ENCODE assay signal across 7 mouse cellular contexts in genomic region chr7:81464116-81464515, GRCm38 (mm10). TPM values are rescaled to one million over a fixed set of nuclear protein-coding genes. Genes with fewer than 3 reads are reported as not detected.
DNase-seq lines count a peak whose midpoint lies in the region; ATAC-seq and TF ChIP-seq lines count a peak whose summit lies in the region.

No protein-coding gene starts in this region.

- H3K9ac ChIP-seq in kidney, embryonic 15.5 days = no peak overlapping the region
- H3K9ac ChIP-seq in limb, embryonic 11.5 days (ENCODE audit: low read length) = no peak overlapping the region

- WGBS in kidney, embryonic 15.5 days = 4% methylated on average over 4 of the region's 4 CpGs
- WGBS in limb, embryonic 11.5 days = 2% methylated on average over 4 of the region's 4 CpGs

- ATAC-seq in kidney, embryonic 15.5 days (replicated peaks; ENCODE audit: low FRiP score) = no peak
- no peak for ATAC-seq in G1E (ENCODE audit: extremely low read depth, insufficient number of reproducible peaks, low FRiP score, poor library complexity, severe bottlenecking)
- ATAC-seq in limb, embryonic 11.5 days (ENCODE audit: insufficient number of reproducible peaks, low FRiP score, low TSS enrichment, low read depth) = no peak
- ATAC-seq in erythroblast, adult 5-6 weeks (replicated peaks; ENCODE audit: low FRiP score, poor library complexity, severe bottlenecking) = no peak

- H3K27me3 ChIP-seq in kidney, embryonic 15.5 days = peaks cover 19% of the 10 kb centered on the region
- H3K27me3 ChIP-seq in G1E (ENCODE audit: insufficient read depth, low read length) = no peaks in the 10 kb centered on the region; the same call in none of the 2 replicates
- no peaks in the 10 kb centered on the region for H3K27me3 ChIP-seq in limb, embryonic 11.5 days (ENCODE audit: control insufficient read depth, insufficient read depth, low read length)

- no peak for TF ChIP-seq CTCF in G1E (IDR thresholded peaks at IDR 0.05; ENCODE audit: low read depth, low read length)

- H3K36me3 ChIP-seq in kidney, embryonic 15.5 days = no peaks in the 10 kb centered on the region
- no peaks in the 10 kb centered on the region for H3K36me3 ChIP-seq in G1E (replicated peaks)
- no peaks in the 10 kb centered on the region for H3K36me3 ChIP-seq in limb, embryonic 11.5 days (ENCODE audit: control insufficient read depth, insufficient read depth, low read length)

- no peak overlapping the region for H3K4me2 ChIP-seq in kidney, embryonic 15.5 days
- no peak overlapping the region for H3K4me2 ChIP-seq in limb, embryonic 11.5 days (ENCODE audit: low read depth, severe bottlenecking)

- DNase-seq in kidney, postnatal 10 days = peak; percentile 67
- peak; percentile 46 for DNase-seq in G1E (ENCODE audit: low spot score)
- peak; percentile 58 for DNase-seq in adrenal gland, postnatal 10 days
- peak; percentile 81 for DNase-seq in limb, embryonic 11.5 days (ENCODE audit: low spot score)
- no peak for DNase-seq in frontal cortex, postnatal 36 days (ENCODE audit: low spot score in 2 of 2)

- H3K27ac ChIP-seq in kidney, embryonic 15.5 days = no peak overlapping the region
- H3K27ac ChIP-seq in limb, embryonic 11.5 days (replicated peaks; ENCODE audit: low read depth, low read length) = no peak overlapping the region

- no peak overlapping the region for H3K4me3 ChIP-seq in kidney, embryonic 15.5 days (replicated peaks)
- H3K4me3 ChIP-seq in G1E (ENCODE audit: low read depth, low read length) = no peak overlapping the region
- no peak overlapping the region for H3K4me3 ChIP-seq in limb, embryonic 11.5 days (ENCODE audit: low read depth, low read length)

- no peaks in the 10 kb centered on the region for H3K9me3 ChIP-seq in kidney, embryonic 15.5 days (replicated peaks)
- H3K9me3 ChIP-seq in G1E (replicated peaks) = no peaks in the 10 kb centered on the region
- no peaks in the 10 kb centered on the region for H3K9me3 ChIP-seq in limb, embryonic 11.5 days (ENCODE audit: control insufficient read depth, low read length)

- H3K4me1 ChIP-seq in kidney, embryonic 15.5 days = no peaks in the 10 kb centered on the region
- no peaks in the 10 kb centered on the region; the same call in 1 of the 2 replicates for H3K4me1 ChIP-seq in G1E (ENCODE audit: insufficient read depth, low read depth, low read length)
- H3K4me1 ChIP-seq in limb, embryonic 11.5 days (ENCODE audit: control insufficient read depth, insufficient read depth, low read length) = no peaks in the 10 kb centered on the region

RNA-seq across cellular contexts. Expression of gene Cpeb1, which starts 8.9 kb away (rescaled TPM):
- polyA plus RNA-seq in kidney, embryonic 15.5 days (2015; fragmentation: Nextera tagmentation; extraction: Ambion mirVana) = 0.87 and 1.9 TPM in 2 replicates
- total RNA-seq in G1E (2014; fragmentation: Nextera tagmentation) (not detected in 2 replicates), G1E (2017) (0.06 and 0.22 TPM in 2 replicates)
- not detected in 2 replicates for polyA plus RNA-seq in G1E (2012)
- total RNA-seq in adrenal gland, postnatal 10 days (2021) = 10 to 100 TPM in 1 of 2 experiments, 1 to 10 TPM in 1; 8.7 to 13.2 TPM
- 0.12 and 0.35 TPM in 2 replicates for polyA plus RNA-seq in limb, embryonic 11.5 days (2014; fragmentation: Nextera tagmentation; extraction: Ambion mirVana)
- not detected in 2 replicates for total RNA-seq in erythroblast, adult 5-6 weeks (2015; ENCODE audit: low replicate concordance)
- total RNA-seq in erythroblast, adult 5-6 weeks (2017; ENCODE audit: low replicate concordance) = not detected in 2 replicates

RNA-seq across cellular contexts. Expression of gene Ap3b2, which starts 29.6 kb away (rescaled TPM):
- polyA plus RNA-seq in kidney, embryonic 15.5 days (2015; fragmentation: Nextera tagmentation; extraction: Ambion mirVana) = 1.2 and 2.6 TPM in 2 replicates
- not detected in 2 replicates for total RNA-seq in G1E (2014; fragmentation: Nextera tagmentation)
- 0.12 and 0.16 TPM in 2 replicates for total RNA-seq in G1E (2017)
- not detected in 2 replicates for polyA plus RNA-seq in G1E (2012)
- total RNA-seq in adrenal gland, postnatal 10 days (2021) = 10 to 100 TPM in 1 of 2 experiments, 1 to 10 TPM in 1; 7.6 to 12.8 TPM
- polyA plus RNA-seq in limb, embryonic 11.5 days (2014; fragmentation: Nextera tagmentation; extraction: Ambion mirVana) = 0.21 and 0.27 TPM in 2 replicates
- total RNA-seq in erythroblast, adult 5-6 weeks (2015; ENCODE audit: low replicate concordance) = not detected in 2 replicates
- not detected in 2 replicates for total RNA-seq in erythroblast, adult 5-6 weeks (2017; ENCODE audit: low replicate concordance)

RNA-seq across cellular contexts. Expression of gene BC048679, which starts 34.0 kb away (rescaled TPM):
- polyA plus RNA-seq in kidney, embryonic 15.5 days (2015; fragmentation: Nextera tagmentation; extraction: Ambion mirVana) = not detected in 2 replicates
- total RNA-seq in G1E (2014; fragmentation: Nextera tagmentation) (not detected in 2 replicates), G1E (2017) (not detected in 2 replicates)
- polyA plus RNA-seq in G1E (2012) = not detected in 2 replicates
- total RNA-seq in adrenal gland, postnatal 10 days (2021) = not detected
- not detected in 2 replicates for polyA plus RNA-seq in limb, embryonic 11.5 days (2014; fragmentation: Nextera tagmentation; extraction: Ambion mirVana)
- total RNA-seq in erythroblast, adult 5-6 weeks (2015; ENCODE audit: low replicate concordance) = not detected in 2 replicates
- total RNA-seq in erythroblast, adult 5-6 weeks (2017; ENCODE audit: low replicate concordance) = not detected in 2 replicates

Comparison
In these comparisons a context has a peak if more than half of its experiments do, and no peak if none do; other contexts are left out.
1. DNase-seq: peak in kidney, postnatal 10 days (single experiment), G1E (single experiment), adrenal gland, postnatal 10 days (single experiment) and limb, embryonic 11.5 days (single experiment); none in frontal cortex, postnatal 36 days (0 of 2).
2. RNA of gene Cpeb1, which starts 8.9 kb away (total RNA-seq): 8.7 to 13.2 TPM in adrenal gland, postnatal 10 days; 0.06 to 0.22 TPM in G1E and not detected in erythroblast, adult 5-6 weeks; every median in the first group is over 4 times any median in the second.
3. RNA of gene Ap3b2, which starts 29.6 kb away (total RNA-seq): 7.6 to 12.8 TPM in adrenal gland, postnatal 10 days; 0.12 to 0.16 TPM in G1E and not detected in erythroblast, adult 5-6 weeks; every median in the first group is over 4 times any median in the second.